Mouse (Mus musculus) megakaryocyte, embryonic 14.5 days (primary cell): ENCODE measurements at regions not wholly inside any gene's neighbourhood (a gene's known extent, or its start where the extent isn't known, plus 50 kb on each side); places are given as distances from the start of the nearest gene placed in this dataset.

Experiments
- FLI1 ChIP-seq: IDR thresholded peaks from 2 replicates; pipeline ENCODE4 v1.6.1; 2012; ENCODE audit warnings: low read length, inconsistent platforms, mixed read lengths
- GATA1 ChIP-seq: IDR thresholded peaks from 3 replicates; pipeline ENCODE4 v1.6.1; 2012; ENCODE audit warnings: mixed read lengths, low read length, inconsistent platforms, borderline replicate concordance

DNA sequence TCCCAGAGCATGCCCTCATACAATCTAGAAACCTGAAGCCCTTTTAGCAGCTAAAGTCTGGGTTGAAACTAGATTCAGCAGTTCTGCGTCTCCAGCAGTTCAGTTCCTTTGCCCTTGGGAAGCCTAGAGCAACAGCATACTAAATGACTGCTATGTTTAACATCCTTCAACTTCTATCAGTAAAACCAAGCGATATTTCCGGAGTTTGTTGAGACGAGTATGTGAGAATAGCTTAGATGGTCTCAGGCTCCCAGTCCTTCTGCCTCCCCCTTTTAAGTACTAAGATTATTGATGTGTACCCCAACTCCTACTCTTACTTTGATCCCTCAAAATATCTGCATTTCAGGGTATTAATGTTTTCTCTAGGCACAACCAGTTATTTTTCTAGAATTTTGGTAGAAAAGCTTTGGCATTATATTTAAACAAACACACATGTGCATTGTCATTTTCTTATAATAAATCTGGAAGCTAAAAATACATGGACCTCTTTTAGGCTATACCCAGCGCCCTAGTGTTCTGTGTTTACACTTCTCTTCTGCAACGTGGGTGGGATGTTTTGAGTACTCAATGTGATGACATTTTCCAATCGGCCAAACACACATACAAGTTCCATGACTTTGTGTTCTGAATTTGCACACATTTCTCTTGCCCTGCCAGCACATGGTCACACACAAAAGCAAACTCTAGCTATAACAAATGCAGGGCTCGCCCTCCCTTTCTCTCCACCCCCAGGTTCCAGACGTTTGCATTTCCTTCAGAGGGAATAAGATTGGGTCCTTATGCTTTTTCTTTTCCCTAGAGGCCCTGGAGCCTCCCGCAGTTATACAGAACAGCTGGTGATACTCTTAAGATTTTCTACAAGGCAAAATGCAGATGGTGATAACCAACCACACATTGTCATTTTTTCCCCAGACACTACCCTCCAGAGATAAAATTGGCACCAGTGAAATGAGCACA lies 388.2 kb upstream of the Htr2a start:
- TF ChIP-seq GATA1: no peak
- no peak for TF ChIP-seq FLI1
